Mouse (Mus musculus): Measurements from ENCODE around the gene Stox2.

- TF ChIP-seq POLR2A (IDR thresholded peaks at IDR 0.05; ENCODE audit: low read depth, low read length) (no peak), CTCF (conservative IDR thresholded peaks at IDR 0.05; ENCODE audit: insufficient read depth, insufficient read length, low read depth, low read length) (no peak)
These were observed 72.4 kb downstream of the Stox2 start for GRCm38 (mm10) chr8:47373757-47374156.
